Mouse (Mus musculus): Measurements from ENCODE around the gene Dag1. TPM values are rescaled to one million over a fixed set of nuclear protein-coding genes. Genes with fewer than 3 reads are reported as not detected.

The Dag1 gene
- polyA plus RNA-seq, 1 experiment: 37.5 TPM

GRCm38 (mm10) chr9:108217936-108218543 lies 45.7 kb downstream of the Dag1 start:
- no peak for TF ChIP-seq POLR2A (IDR thresholded peaks at IDR 0.05; ENCODE audit: borderline replicate concordance, low read depth, low read length)
- no peak for TF ChIP-seq CTCF (IDR thresholded peaks at IDR 0.05; ENCODE audit: low read depth, low read length)
- Histone ChIP-seq H3K4me3 (ENCODE audit: insufficient read depth, low read length) (no peak overlapping the region), H3K27ac (ENCODE audit: insufficient read depth, low read depth, low read length) (no peak overlapping the region), H3K4me1 (ENCODE audit: control insufficient read depth, insufficient read depth, low read length) (peaks cover 35% of the 10 kb centered on the region)

GRCm38 (mm10) chr9:108217406-108217805 lies 46.4 kb downstream of the Dag1 start:
- peaks cover 35% of the 10 kb centered on the region for H3K4me1 ChIP-seq (ENCODE audit: control insufficient read depth, insufficient read depth, low read length)
- no peak overlapping the region for H3K4me3 ChIP-seq (ENCODE audit: insufficient read depth, low read length)
- H3K27ac ChIP-seq (ENCODE audit: insufficient read depth, low read depth, low read length): no peak overlapping the region
- TF ChIP-seq CTCF (IDR thresholded peaks at IDR 0.05; ENCODE audit: low read depth, low read length): no peak
- no peak for TF ChIP-seq POLR2A (IDR thresholded peaks at IDR 0.05; ENCODE audit: borderline replicate concordance, low read depth, low read length)

- TF ChIP-seq POLR2A (IDR thresholded peaks at IDR 0.05; ENCODE audit: borderline replicate concordance, low read depth, low read length): no peak
- TF ChIP-seq CTCF (IDR thresholded peaks at IDR 0.05; ENCODE audit: low read depth, low read length): no peak
- H3K27ac ChIP-seq (ENCODE audit: insufficient read depth, low read depth, low read length): no peak overlapping the region
- H3K4me3 ChIP-seq (ENCODE audit: insufficient read depth, low read length): no peak overlapping the region
- H3K4me1 ChIP-seq (ENCODE audit: control insufficient read depth, insufficient read depth, low read length): peaks cover 5% of the 10 kb centered on the region
These were observed 50.7 kb downstream of the Dag1 start for GRCm38 (mm10) chr9:108213105-108213504.

DNA sequence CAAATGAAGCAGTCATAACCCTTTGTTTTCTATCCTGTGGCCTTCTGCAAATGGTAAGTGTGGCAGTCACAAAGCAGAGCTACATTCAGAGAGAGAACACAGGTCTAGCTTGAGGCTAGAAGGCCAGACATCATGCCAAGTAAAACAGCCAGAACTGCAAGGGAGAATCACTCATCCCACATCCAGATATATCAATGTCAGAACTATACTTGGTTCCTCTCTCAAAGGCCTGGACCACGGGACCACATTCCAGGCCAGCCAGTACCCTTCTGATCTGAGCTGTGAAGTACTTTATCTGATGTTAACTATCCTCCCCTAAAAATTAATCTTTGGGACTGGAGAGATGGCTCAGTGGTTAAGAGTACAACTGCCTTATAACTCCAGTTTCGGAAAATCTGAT lies 51.3 kb downstream of the Dag1 start:
- Histone ChIP-seq H3K27ac (ENCODE audit: insufficient read depth, low read depth, low read length) (no peak overlapping the region), H3K4me3 (ENCODE audit: insufficient read depth, low read length) (no peak overlapping the region), H3K4me1 (ENCODE audit: control insufficient read depth, insufficient read depth, low read length) (no peaks in the 10 kb centered on the region)
- TF ChIP-seq CTCF (IDR thresholded peaks at IDR 0.05; ENCODE audit: low read depth, low read length) (no peak), POLR2A (IDR thresholded peaks at IDR 0.05; ENCODE audit: borderline replicate concordance, low read depth, low read length) (no peak)

DNA sequence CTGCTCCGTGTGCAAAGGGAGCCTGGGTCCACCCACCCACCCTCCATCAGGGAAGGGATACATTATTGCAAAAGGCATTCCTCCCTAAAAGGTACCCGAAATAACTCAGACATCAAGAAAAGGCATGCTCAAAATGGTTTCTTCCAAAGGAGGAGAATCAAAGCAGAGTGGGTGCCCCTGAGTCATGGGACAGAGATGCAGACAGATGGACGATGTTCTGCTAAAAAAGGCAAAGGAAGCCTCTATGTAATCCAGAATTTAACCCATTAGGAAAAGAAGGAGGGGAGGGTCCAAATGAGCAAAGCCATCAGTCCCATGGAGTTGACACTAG lies 58.2 kb downstream of the Dag1 start:
- H3K4me1 ChIP-seq (ENCODE audit: control insufficient read depth, insufficient read depth, low read length): peaks cover 4% of the 10 kb centered on the region; the same call in 1 of the 2 replicates
- no peak overlapping the region for H3K4me3 ChIP-seq (ENCODE audit: insufficient read depth, low read length)
- no peak overlapping the region for H3K27ac ChIP-seq (ENCODE audit: insufficient read depth, low read depth, low read length)
- TF ChIP-seq CTCF (IDR thresholded peaks at IDR 0.05; ENCODE audit: low read depth, low read length) (no peak), POLR2A (IDR thresholded peaks at IDR 0.05; ENCODE audit: borderline replicate concordance, low read depth, low read length) (no peak)

DNA sequence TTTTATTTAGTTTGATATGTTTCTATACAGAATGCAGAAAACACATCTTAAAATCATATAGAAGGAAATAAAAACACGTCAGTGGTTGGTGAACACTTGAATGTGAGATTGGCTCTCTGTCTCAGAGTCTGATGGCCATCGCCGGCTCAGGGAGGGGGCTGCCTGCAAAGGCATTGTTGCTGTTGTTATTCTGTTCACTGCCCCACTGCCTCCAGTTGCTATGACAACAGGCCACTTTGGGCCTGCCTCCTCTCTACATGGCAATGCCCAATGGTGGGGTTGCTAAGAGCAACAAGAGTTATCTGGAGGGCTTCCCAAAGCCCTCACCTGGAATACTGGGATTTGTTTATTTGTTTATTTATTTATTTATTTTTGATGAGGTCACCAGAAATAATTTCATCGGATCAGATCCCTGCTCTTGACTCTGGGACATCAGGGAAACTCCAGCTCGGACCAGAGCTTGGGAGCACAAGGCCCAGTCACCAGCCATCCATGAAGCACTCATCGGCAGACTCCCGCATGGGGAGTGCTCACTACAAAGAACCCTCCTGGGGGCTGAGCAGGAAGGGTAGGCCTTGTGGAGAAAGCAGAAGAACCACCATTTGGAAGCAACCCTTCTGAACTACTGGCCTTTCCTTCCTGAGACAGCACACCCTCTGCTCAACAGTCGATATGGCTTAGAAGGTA lies 58.7 kb downstream of the Dag1 start:
- Histone ChIP-seq H3K27ac (ENCODE audit: insufficient read depth, low read depth, low read length) (no peak overlapping the region), H3K4me3 (ENCODE audit: insufficient read depth, low read length) (no peak overlapping the region), H3K4me1 (ENCODE audit: control insufficient read depth, insufficient read depth, low read length) (peaks cover 6% of the 10 kb centered on the region; the same call in 1 of the 2 replicates)
- no peak for TF ChIP-seq POLR2A (IDR thresholded peaks at IDR 0.05; ENCODE audit: borderline replicate concordance, low read depth, low read length)
- TF ChIP-seq CTCF (IDR thresholded peaks at IDR 0.05; ENCODE audit: low read depth, low read length): no peak

DNA sequence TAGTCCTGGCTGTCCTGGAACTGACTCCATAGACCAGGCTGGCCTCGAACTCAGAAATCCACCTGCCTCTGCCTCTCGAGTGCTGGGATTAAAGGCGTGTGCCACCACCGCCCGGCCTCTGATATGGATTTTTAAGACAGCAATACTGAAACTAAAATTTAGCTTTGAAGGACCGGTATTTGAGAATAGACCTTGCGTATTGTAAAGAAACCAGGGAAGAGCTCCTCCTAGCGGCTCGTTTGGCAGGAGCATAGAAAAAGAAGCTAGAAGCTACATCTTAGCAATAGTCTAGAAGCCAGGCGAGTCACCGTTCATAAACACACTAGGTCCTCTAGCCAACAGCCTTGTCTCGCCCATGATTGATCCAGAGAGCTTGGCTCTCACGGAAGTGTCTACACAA lies 60.7 kb downstream of the Dag1 start:
- peak overlapping the region; percentile 16; the same call in 1 of the 2 replicates for H3K4me3 ChIP-seq (ENCODE audit: insufficient read depth, low read length)
- H3K4me1 ChIP-seq (ENCODE audit: control insufficient read depth, insufficient read depth, low read length): peaks cover 6% of the 10 kb centered on the region; the same call in 1 of the 2 replicates
- no peak overlapping the region for H3K27ac ChIP-seq (ENCODE audit: insufficient read depth, low read depth, low read length)
- TF ChIP-seq POLR2A (IDR thresholded peaks at IDR 0.05; ENCODE audit: borderline replicate concordance, low read depth, low read length): no peak
- peak; percentile 35; the same call in 1 of the 2 replicates for TF ChIP-seq CTCF (IDR thresholded peaks at IDR 0.05; ENCODE audit: low read depth, low read length)

GRCm38 (mm10) chr9:108202169-108202568 lies 61.6 kb downstream of the Dag1 start:
- Histone ChIP-seq H3K4me3 (ENCODE audit: insufficient read depth, low read length) (no peak overlapping the region), H3K27ac (ENCODE audit: insufficient read depth, low read depth, low read length) (no peak overlapping the region), H3K4me1 (ENCODE audit: control insufficient read depth, insufficient read depth, low read length) (peaks cover 6% of the 10 kb centered on the region; the same call in 1 of the 2 replicates)
- no peak for TF ChIP-seq POLR2A (IDR thresholded peaks at IDR 0.05; ENCODE audit: borderline replicate concordance, low read depth, low read length)
- TF ChIP-seq CTCF (IDR thresholded peaks at IDR 0.05; ENCODE audit: low read depth, low read length): no peak

- Histone ChIP-seq H3K4me1 (ENCODE audit: control insufficient read depth, insufficient read depth, low read length) (peaks cover 6% of the 10 kb centered on the region; the same call in 1 of the 2 replicates), H3K27ac (ENCODE audit: insufficient read depth, low read depth, low read length) (no peak overlapping the region), H3K4me3 (ENCODE audit: insufficient read depth, low read length) (no peak overlapping the region)
- TF ChIP-seq CTCF (IDR thresholded peaks at IDR 0.05; ENCODE audit: low read depth, low read length) (peak; percentile 56), POLR2A (IDR thresholded peaks at IDR 0.05; ENCODE audit: borderline replicate concordance, low read depth, low read length) (no peak)
These were observed 62.6 kb downstream of the Dag1 start for GRCm38 (mm10) chr9:108201160-108201559.

- peaks cover 6% of the 10 kb centered on the region; the same call in 1 of the 2 replicates for H3K4me1 ChIP-seq (ENCODE audit: control insufficient read depth, insufficient read depth, low read length)
- no peak for TF ChIP-seq CTCF (IDR thresholded peaks at IDR 0.05; ENCODE audit: low read depth, low read length)
- no peak overlapping the region for H3K4me3 ChIP-seq (ENCODE audit: insufficient read depth, low read length)
These were observed 65.1 kb downstream of the Dag1 start for GRCm38 (mm10) chr9:108198621-108199020.

More at GRCm38 (mm10) chr9:108198621-108199020, 65.1 kb downstream of the Dag1 start:
- no peak overlapping the region for H3K27ac ChIP-seq (ENCODE audit: insufficient read depth, low read depth, low read length)
